Mouse (Mus musculus) cortical plate, adult 2 months (tissue): Measurements from ENCODE around the gene Kcnj5.

Source experiments
- CTCF ChIP-seq: fragments of 200-500 bp; IDR thresholded peaks from 2 replicates; pipeline ENCODE4 v1.5.1; 2011; ENCODE audit warnings: mild to moderate bottlenecking, control low read depth, low read length; ENCODE audit not compliant: insufficient read depth; ENCODE audit errors: extremely low read depth
- POLR2A ChIP-seq: fragments of 200-500 bp; IDR thresholded peaks from 2 replicates; pipeline ENCODE4 v1.6.1; 2011; ENCODE audit warnings: mild to moderate bottlenecking, low read length, control low read depth; ENCODE audit not compliant: insufficient read depth; ENCODE audit errors: extremely low read depth

DNA sequence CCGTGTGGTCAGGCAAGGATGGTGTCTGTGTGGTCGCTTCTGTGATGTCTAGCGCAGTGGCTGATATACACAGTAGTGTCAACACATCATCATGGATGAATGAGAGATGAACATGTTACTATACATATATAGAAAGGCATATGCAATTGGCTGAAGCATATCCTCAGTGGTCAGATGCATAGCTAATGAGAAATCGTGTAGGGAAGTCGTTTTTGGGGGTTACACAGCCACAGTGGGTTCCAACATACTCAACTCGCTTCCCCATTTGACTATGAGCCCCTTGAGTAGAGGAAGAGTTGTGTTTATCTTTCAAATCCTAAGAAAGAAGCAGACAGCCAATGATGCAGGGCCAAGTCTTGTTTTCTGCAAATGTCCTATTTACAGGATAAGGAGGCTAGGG lies 48.6 kb upstream of the Kcnj5 start:
- TF ChIP-seq CTCF (no peak), POLR2A (no peak)
